Mouse (Mus musculus): ENCODE measurements around the gene Gfod1. TPM values are rescaled to one million over a fixed set of nuclear protein-coding genes. Genes with fewer than 3 reads are reported as not detected.

The Gfod1 gene
- total RNA-seq, 2 experiments from 2014 or later: 94.6 to 99.3 TPM

GRCm38 (mm10) chr13:43250653-43251052, 53.3 kb downstream of the Gfod1 start:
- no peak for DNase-seq (ENCODE audit: low spot score in 2 of 2)
- Histone ChIP-seq H3K27ac (peak overlapping the region; percentile 40), H3K4me3 (no peak overlapping the region)
- no peak for TF ChIP-seq CTCF (conservative IDR thresholded peaks at IDR 0.05)

- Histone ChIP-seq H3K4me3 (no peak overlapping the region), H3K27ac (peak overlapping the region; percentile 40)
- no peak for TF ChIP-seq CTCF (conservative IDR thresholded peaks at IDR 0.05)
- no peak for DNase-seq (ENCODE audit: low spot score in 2 of 2)
These were observed 53.9 kb downstream of the Gfod1 start for GRCm38 (mm10) chr13:43250106-43250505.

- no peak for DNase-seq (ENCODE audit: low spot score in 2 of 2)
- H3K27ac ChIP-seq: peak overlapping the region; percentile 21; the same call in 1 of the 2 replicates
- TF ChIP-seq CTCF (conservative IDR thresholded peaks at IDR 0.05): no peak
- no peak overlapping the region for H3K4me3 ChIP-seq
These were observed 55.6 kb downstream of the Gfod1 start for GRCm38 (mm10) chr13:43248381-43248780.

- no peak for TF ChIP-seq CTCF (conservative IDR thresholded peaks at IDR 0.05)
- Histone ChIP-seq H3K27ac (no peak overlapping the region), H3K4me3 (no peak overlapping the region)
- DNase-seq (ENCODE audit: low spot score in 2 of 2): no peak
These were observed 57.1 kb downstream of the Gfod1 start for GRCm38 (mm10) chr13:43246876-43247275.

GRCm38 (mm10) chr13:43243793-43244192, 60.2 kb downstream of the Gfod1 start:
- H3K27ac ChIP-seq: peak overlapping the region; percentile 96
- DNase-seq (ENCODE audit: low spot score in 2 of 2): no peak
- no peak for TF ChIP-seq CTCF (conservative IDR thresholded peaks at IDR 0.05)
- no peak overlapping the region for H3K4me3 ChIP-seq

GRCm38 (mm10) chr13:43243240-43243639, 60.7 kb downstream of the Gfod1 start:
- H3K4me3 ChIP-seq: no peak overlapping the region
- peak overlapping the region; percentile 96 for H3K27ac ChIP-seq
- no peak for TF ChIP-seq CTCF (conservative IDR thresholded peaks at IDR 0.05)
- DNase-seq (ENCODE audit: low spot score in 2 of 2): no peak

- TF ChIP-seq CTCF (conservative IDR thresholded peaks at IDR 0.05): 0 out of 2 replicates have a peak, but pooled peaks have one; percentile 8
- H3K27ac ChIP-seq: peak overlapping the region; percentile 96
- no peak for DNase-seq (ENCODE audit: low spot score in 2 of 2)
- no peak overlapping the region for H3K4me3 ChIP-seq
These were observed 62.2 kb downstream of the Gfod1 start for GRCm38 (mm10) chr13:43241750-43242149.

- no peak overlapping the region for H3K4me3 ChIP-seq
- peak overlapping the region; percentile 96 for H3K27ac ChIP-seq
- no peak for DNase-seq (ENCODE audit: low spot score in 2 of 2)
- no peak for TF ChIP-seq CTCF (conservative IDR thresholded peaks at IDR 0.05)
These were observed 62.9 kb downstream of the Gfod1 start for GRCm38 (mm10) chr13:43241069-43241468.

GRCm38 (mm10) chr13:43239790-43240216, 64.2 kb downstream of the Gfod1 start:
- H3K4me3 ChIP-seq: no peak overlapping the region; the same call in 1 of the 2 replicates
- peak overlapping the region; percentile 96 for H3K27ac ChIP-seq
- TF ChIP-seq CTCF (conservative IDR thresholded peaks at IDR 0.05): no peak
- peak in 1 of 2 experiments; percentile 37 for DNase-seq (ENCODE audit: low spot score in 2 of 2)

GRCm38 (mm10) chr13:43236630-43237029, 67.3 kb downstream of the Gfod1 start:
- Histone ChIP-seq H3K27ac (peak overlapping the region; percentile 96), H3K4me3 (no peak overlapping the region)
- TF ChIP-seq CTCF (conservative IDR thresholded peaks at IDR 0.05): no peak
- DNase-seq (ENCODE audit: low spot score in 2 of 2): no peak

GRCm38 (mm10) chr13:43235982-43236381, 68.0 kb downstream of the Gfod1 start:
- no peak for TF ChIP-seq CTCF (conservative IDR thresholded peaks at IDR 0.05)
- H3K27ac ChIP-seq: peak overlapping the region; percentile 96
- no peak for DNase-seq (ENCODE audit: low spot score in 2 of 2)

GRCm38 (mm10) chr13:43235586-43235910, 68.4 kb downstream of the Gfod1 start:
- H3K27ac ChIP-seq: peak overlapping the region; percentile 96
- no peak for TF ChIP-seq CTCF (conservative IDR thresholded peaks at IDR 0.05)
- no peak overlapping the region for H3K4me3 ChIP-seq
- no peak for DNase-seq (ENCODE audit: low spot score in 2 of 2)

More at GRCm38 (mm10) chr13:43235982-43236381, 68.0 kb downstream of the Gfod1 start:
- H3K4me3 ChIP-seq: no peak overlapping the region

GRCm38 (mm10) chr13:43234869-43235585, 68.9 kb downstream of the Gfod1 start:
- H3K27ac ChIP-seq: peak overlapping the region; percentile 96
- peak; percentile 34 to 39 for DNase-seq (ENCODE audit: low spot score in 2 of 2)
- peak; percentile 70 for TF ChIP-seq CTCF (conservative IDR thresholded peaks at IDR 0.05)
- H3K4me3 ChIP-seq: no peak overlapping the region

GRCm38 (mm10) chr13:43233331-43233730, 70.6 kb downstream of the Gfod1 start:
- peak overlapping the region; percentile 96 for H3K27ac ChIP-seq
- no peak for TF ChIP-seq CTCF (conservative IDR thresholded peaks at IDR 0.05)
- H3K4me3 ChIP-seq: no peak overlapping the region
- no peak for DNase-seq (ENCODE audit: low spot score in 2 of 2)
